Mouse (Mus musculus): Measurements from ENCODE around the gene Olfr575. TPM values are rescaled to one million over a fixed set of nuclear protein-coding genes. Genes with fewer than 3 reads are reported as not detected.

Olfr575 gene
- polyA plus RNA-seq, 1 experiment from 2014 or later = not detected

GRCm38 (mm10) chr7:102919632-102920031 is 38.9 kb downstream of the Olfr575 start:
- Histone ChIP-seq H3K27me3 (no peaks in the 10 kb centered on the region), H3K9me3 (no peaks in the 10 kb centered on the region), H3K9ac (replicated peaks) (no peak overlapping the region), H3K4me1 (replicated peaks) (no peaks in the 10 kb centered on the region), H3K4me3 (replicated peaks) (no peak overlapping the region), H3K36me3 (no peaks in the 10 kb centered on the region), H3K4me2 (no peak overlapping the region), H3K27ac (no peak overlapping the region)
- no peak for ATAC-seq (ENCODE audit: insufficient number of reproducible peaks, insufficient read depth, low FRiP score, low TSS enrichment, low read depth)
- 21% methylated on average over 1 of the region's 1 CpGs for WGBS

GRCm38 (mm10) chr7:102917032-102917875 is 41.3 kb downstream of the Olfr575 start, which contains the start of gene Olfr571:
Gene Olfr571, minus strand, starts transcription at chr7:102917536.
- Histone ChIP-seq H3K4me2 (no peak within 1 kb of the TSS), H3K4me1 (replicated peaks) (no peaks in the 10 kb centered on the region), H3K9ac (replicated peaks) (no peak within 1 kb of the TSS), H3K9me3 (no peaks in the 10 kb centered on the region), H3K27ac (no peak within 1 kb of the TSS), H3K36me3 (no peaks in the 10 kb centered on the region), H3K27me3 (no peaks in the 10 kb centered on the region), H3K4me3 (replicated peaks) (no peak within 1 kb of the TSS)
- no peak for ATAC-seq (ENCODE audit: insufficient number of reproducible peaks, insufficient read depth, low FRiP score, low TSS enrichment, low read depth)
- WGBS = 56% methylated on average over 4 of the region's 4 CpGs

- no peak overlapping the region for H3K4me2 ChIP-seq
- H3K27me3 ChIP-seq = no peaks in the 10 kb centered on the region
- no peaks in the 10 kb centered on the region for H3K4me1 ChIP-seq (replicated peaks)
- no peak overlapping the region for H3K9ac ChIP-seq (replicated peaks)
- no peak for ATAC-seq (ENCODE audit: insufficient number of reproducible peaks, insufficient read depth, low FRiP score, low TSS enrichment, low read depth)
- no peak overlapping the region for H3K27ac ChIP-seq
- H3K36me3 ChIP-seq = no peaks in the 10 kb centered on the region
- 62% methylated on average over 5 of the region's 5 CpGs for WGBS
- no peaks in the 10 kb centered on the region for H3K9me3 ChIP-seq
- no peak overlapping the region for H3K4me3 ChIP-seq (replicated peaks)
These were observed 42.2 kb downstream of the Olfr575 start for GRCm38 (mm10) chr7:102916405-102916804.

- ATAC-seq (ENCODE audit: insufficient number of reproducible peaks, insufficient read depth, low FRiP score, low TSS enrichment, low read depth) = no peak
- H3K4me2 ChIP-seq = no peak overlapping the region
- no peak overlapping the region for H3K9ac ChIP-seq (replicated peaks)
- no peaks in the 10 kb centered on the region for H3K9me3 ChIP-seq
- WGBS = 29% methylated on average over 1 of the region's 1 CpGs
- no peak overlapping the region for H3K27ac ChIP-seq
- no peaks in the 10 kb centered on the region for H3K4me1 ChIP-seq (replicated peaks)
- no peaks in the 10 kb centered on the region for H3K36me3 ChIP-seq
- H3K4me3 ChIP-seq (replicated peaks) = no peak overlapping the region
- no peaks in the 10 kb centered on the region for H3K27me3 ChIP-seq
These were observed 43.3 kb downstream of the Olfr575 start for GRCm38 (mm10) chr7:102915261-102915660.

Other genes with a start within 250 kb of the Olfr575 start
- gene Olfr33, start 239.7 kb downstream of the Olfr575 start, polyA plus RNA-seq (2016; fragmentation: Nextera tagmentation; extraction: Ambion mirVana) = not detected in 2 replicates
- not detected in 2 replicates for gene Olfr559, start 231.3 kb downstream of the Olfr575 start, polyA plus RNA-seq (2016; fragmentation: Nextera tagmentation; extraction: Ambion mirVana)
- not detected in 2 replicates for gene Olfr560, start 199.4 kb downstream of the Olfr575 start, polyA plus RNA-seq (2016; fragmentation: Nextera tagmentation; extraction: Ambion mirVana)
- gene Olfr78, start 199.3 kb downstream of the Olfr575 start, polyA plus RNA-seq (2016; fragmentation: Nextera tagmentation; extraction: Ambion mirVana) = not detected in 2 replicates
- gene Olfr561, start 187.6 kb downstream of the Olfr575 start, polyA plus RNA-seq (2016; fragmentation: Nextera tagmentation; extraction: Ambion mirVana) = not detected in 2 replicates
- gene Olfr564, start 155.3 kb downstream of the Olfr575 start, polyA plus RNA-seq (2016; fragmentation: Nextera tagmentation; extraction: Ambion mirVana) = not detected in 2 replicates
- not detected in 2 replicates for gene Olfr566, start 100.0 kb downstream of the Olfr575 start, polyA plus RNA-seq (2016; fragmentation: Nextera tagmentation; extraction: Ambion mirVana)
- gene Olfr568, start 81.7 kb downstream of the Olfr575 start, polyA plus RNA-seq (2016; fragmentation: Nextera tagmentation; extraction: Ambion mirVana) = not detected in 2 replicates
- not detected in 2 replicates for gene Olfr569, start 67.9 kb downstream of the Olfr575 start, polyA plus RNA-seq (2016; fragmentation: Nextera tagmentation; extraction: Ambion mirVana)
- not detected in 2 replicates for gene Olfr570, start 64.2 kb downstream of the Olfr575 start, polyA plus RNA-seq (2016; fragmentation: Nextera tagmentation; extraction: Ambion mirVana)
- gene Olfr571, start 41.2 kb downstream of the Olfr575 start, polyA plus RNA-seq (2016; fragmentation: Nextera tagmentation; extraction: Ambion mirVana) = not detected in 2 replicates
- not detected in 2 replicates for gene Olfr572, start 34.4 kb downstream of the Olfr575 start, polyA plus RNA-seq (2016; fragmentation: Nextera tagmentation; extraction: Ambion mirVana)
- gene Olfr573-ps1, start 16.2 kb downstream of the Olfr575 start, polyA plus RNA-seq (2016; fragmentation: Nextera tagmentation; extraction: Ambion mirVana) = not detected in 2 replicates
- gene Olfr574, start 10.3 kb downstream of the Olfr575 start, polyA plus RNA-seq (2016; fragmentation: Nextera tagmentation; extraction: Ambion mirVana) = not detected in 2 replicates
- gene Olfr576, start 3.9 kb upstream of the Olfr575 start, polyA plus RNA-seq (2016; fragmentation: Nextera tagmentation; extraction: Ambion mirVana) = not detected in 2 replicates
- not detected in 2 replicates for gene Olfr577, start 17.2 kb upstream of the Olfr575 start, polyA plus RNA-seq (2016; fragmentation: Nextera tagmentation; extraction: Ambion mirVana)
- gene Olfr578, start 30.5 kb upstream of the Olfr575 start, polyA plus RNA-seq (2016; fragmentation: Nextera tagmentation; extraction: Ambion mirVana) = not detected in 2 replicates
- gene Olfr582, start 79.2 kb upstream of the Olfr575 start, polyA plus RNA-seq (2016; fragmentation: Nextera tagmentation; extraction: Ambion mirVana) = not detected in 2 replicates
- not detected in 2 replicates for gene Olfr583, start 92.5 kb upstream of the Olfr575 start, polyA plus RNA-seq (2016; fragmentation: Nextera tagmentation; extraction: Ambion mirVana)
- gene Olfr584, start 123.1 kb upstream of the Olfr575 start, polyA plus RNA-seq (2016; fragmentation: Nextera tagmentation; extraction: Ambion mirVana) = not detected in 2 replicates
- gene Olfr585, start 138.9 kb upstream of the Olfr575 start, polyA plus RNA-seq (2016; fragmentation: Nextera tagmentation; extraction: Ambion mirVana) = not detected in 2 replicates
- not detected in 2 replicates for gene Olfr586, start 166.9 kb upstream of the Olfr575 start, polyA plus RNA-seq (2016; fragmentation: Nextera tagmentation; extraction: Ambion mirVana)
- gene Olfr588-ps1, start 182.1 kb upstream of the Olfr575 start, polyA plus RNA-seq (2016; fragmentation: Nextera tagmentation; extraction: Ambion mirVana) = not detected in 2 replicates
- not detected in 2 replicates for gene Olfr589, start 197.6 kb upstream of the Olfr575 start, polyA plus RNA-seq (2016; fragmentation: Nextera tagmentation; extraction: Ambion mirVana)
- not detected in 2 replicates for gene Olfr591, start 219.6 kb upstream of the Olfr575 start, polyA plus RNA-seq (2016; fragmentation: Nextera tagmentation; extraction: Ambion mirVana)
- not detected in 2 replicates for gene Olfr592, start 226.0 kb upstream of the Olfr575 start, polyA plus RNA-seq (2016; fragmentation: Nextera tagmentation; extraction: Ambion mirVana)

All from limb, embryonic 12.5 days (tissue).